Mouse (Mus musculus): Measurements from ENCODE around the gene Fbxo36. TPM values are rescaled to one million over a fixed set of nuclear protein-coding genes. Genes with fewer than 3 reads are reported as not detected.

The Fbxo36 gene
- polyA plus RNA-seq, 2 experiments from 2014 or later = 1.4 to 2.4 TPM

DNA sequence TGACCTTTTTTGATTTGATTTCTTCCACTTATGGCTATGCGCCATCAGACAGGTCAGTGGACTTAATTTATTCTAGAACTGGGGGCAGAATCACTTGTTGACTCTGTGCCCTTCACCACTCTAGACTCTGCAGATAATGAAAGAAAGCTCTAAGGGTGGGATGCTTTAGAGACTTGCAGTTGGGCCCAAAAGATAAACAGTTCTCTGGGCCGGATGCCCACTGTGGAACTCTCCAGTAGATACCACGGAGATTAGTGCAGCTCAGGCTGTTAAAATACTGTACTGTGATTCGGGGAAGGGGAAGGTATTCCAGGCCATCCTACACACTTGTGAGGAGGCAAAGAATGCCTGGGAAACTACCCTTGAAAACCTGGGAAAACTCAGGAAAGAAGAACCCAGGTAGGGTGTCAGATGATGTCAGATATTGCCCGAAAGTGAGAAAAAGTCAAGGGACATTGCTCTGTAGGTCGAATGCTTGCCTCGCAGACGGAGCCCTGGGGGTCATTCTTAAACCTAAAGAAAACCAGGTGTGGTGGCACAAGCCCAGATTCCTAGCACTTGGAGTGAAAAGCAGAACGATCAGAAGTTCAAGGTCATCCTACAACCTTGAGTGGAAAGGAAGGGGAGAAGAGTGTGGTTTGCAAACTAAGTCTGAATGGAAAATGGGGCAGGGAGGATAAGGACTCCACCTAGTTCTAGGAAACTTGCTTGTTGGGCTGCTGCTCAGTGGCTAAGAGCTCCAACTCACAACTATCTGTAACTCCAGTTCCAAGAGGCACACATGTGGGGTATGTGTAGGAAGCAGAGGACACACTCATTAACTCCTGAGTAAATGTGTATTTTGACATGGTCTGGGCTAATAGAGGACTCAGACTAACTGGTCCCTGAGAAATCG lies 21.0 kb downstream of the Fbxo36 start:
- no peak for ATAC-seq

DNA sequence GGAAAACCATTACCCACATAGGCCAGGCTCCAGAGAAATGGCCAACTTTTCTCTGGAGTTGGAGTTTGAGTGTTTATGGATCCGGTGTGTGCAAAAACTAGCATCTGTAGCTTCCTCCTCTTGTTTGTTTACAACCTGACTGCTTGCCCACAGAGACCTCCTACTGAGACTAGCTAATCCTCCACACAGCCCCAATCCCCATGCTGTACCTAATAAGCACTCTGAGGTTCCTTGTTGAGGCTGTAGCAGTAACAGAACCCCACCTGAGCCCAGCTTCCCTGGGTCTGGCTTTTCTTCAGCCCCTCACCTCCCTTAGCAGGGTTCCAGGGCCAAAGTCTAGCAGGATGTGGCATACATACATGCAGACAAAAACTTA lies 21.6 kb downstream of the Fbxo36 start:
- ATAC-seq = no peak

DNA sequence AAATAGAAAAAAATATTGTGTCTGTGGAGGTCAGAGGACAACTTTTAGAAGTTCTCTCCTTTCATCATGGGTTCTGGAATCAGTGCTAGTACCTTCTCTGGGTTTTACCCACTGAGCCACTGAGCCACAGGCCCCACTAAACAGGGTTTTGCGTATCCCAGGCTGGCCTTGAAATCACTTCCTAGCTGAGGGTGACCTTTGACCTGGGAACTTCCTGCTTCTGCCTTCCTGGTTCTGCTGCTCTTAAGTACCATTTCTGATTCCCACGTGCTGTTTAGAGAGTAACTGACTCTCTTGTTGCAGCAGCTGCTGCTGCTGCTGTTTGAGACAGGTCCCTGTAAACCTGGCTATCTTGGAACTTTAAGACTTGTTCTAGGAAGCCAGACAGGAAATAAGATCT lies 25.0 kb downstream of the Fbxo36 start:
- no peak for ATAC-seq

DNA sequence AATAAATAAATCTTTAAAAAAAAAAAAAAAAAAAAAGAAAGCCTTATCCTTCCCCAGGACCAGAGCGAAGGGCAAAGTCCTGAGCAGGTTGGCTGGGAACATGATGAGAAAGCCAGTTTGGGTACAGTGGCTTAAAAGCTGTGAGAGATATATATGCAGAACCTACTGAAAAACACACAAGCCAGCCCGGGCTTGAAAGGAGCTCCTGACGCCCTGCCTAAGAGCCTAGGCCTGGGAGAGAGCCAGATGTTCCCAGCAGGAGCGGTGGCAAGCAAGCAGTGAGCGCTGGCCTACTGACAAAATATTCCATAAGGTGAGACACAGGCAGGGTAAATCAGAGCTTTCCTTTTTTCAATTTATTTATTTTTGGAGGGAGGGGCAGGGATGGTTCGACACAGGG lies 26.6 kb downstream of the Fbxo36 start:
- no peak for ATAC-seq

DNA sequence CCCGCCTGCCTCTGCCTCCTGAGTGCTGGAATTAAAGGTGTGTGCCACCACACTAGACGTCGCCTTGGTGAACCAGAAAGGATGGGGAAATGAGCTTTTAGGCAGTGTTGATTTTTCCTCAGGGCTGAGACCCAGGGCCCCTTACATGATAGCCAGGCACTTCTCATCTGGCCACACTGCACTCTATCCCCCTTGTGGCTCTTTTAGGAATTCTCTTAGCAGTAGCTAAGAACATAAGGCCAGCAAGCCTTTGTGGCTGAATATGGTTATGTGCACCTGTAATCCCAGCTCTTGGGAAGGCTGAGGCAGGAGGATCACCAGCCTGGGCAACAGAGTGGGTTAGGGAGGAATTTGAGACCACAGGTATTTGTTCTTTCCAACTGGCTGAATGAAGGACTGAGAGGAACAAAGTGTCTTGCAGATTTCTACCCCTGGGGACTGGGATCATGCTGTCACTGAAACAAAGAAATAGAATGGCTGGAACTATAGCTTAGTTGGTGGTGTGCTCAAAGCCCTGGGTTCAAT lies 27.1 kb downstream of the Fbxo36 start:
- ATAC-seq = no peak

DNA sequence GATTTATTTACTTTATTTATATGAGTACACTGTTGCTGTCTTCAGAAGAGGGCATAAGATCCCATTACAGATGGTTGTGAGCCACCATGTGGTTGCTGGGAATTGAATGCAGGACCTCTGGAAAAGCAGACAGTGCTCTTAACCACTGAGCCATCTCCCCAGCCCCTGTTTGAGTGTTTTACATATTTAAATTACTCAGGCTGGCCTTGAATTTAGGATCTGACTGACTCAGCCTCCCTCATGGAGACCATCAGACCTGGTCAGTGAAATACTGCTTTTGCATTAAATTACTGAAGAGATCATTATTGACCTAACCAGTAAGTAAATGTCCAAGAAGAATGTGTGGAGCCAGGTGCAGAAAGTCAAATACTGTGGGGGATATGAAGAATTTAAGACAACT lies 28.7 kb downstream of the Fbxo36 start:
- no peak for ATAC-seq

DNA sequence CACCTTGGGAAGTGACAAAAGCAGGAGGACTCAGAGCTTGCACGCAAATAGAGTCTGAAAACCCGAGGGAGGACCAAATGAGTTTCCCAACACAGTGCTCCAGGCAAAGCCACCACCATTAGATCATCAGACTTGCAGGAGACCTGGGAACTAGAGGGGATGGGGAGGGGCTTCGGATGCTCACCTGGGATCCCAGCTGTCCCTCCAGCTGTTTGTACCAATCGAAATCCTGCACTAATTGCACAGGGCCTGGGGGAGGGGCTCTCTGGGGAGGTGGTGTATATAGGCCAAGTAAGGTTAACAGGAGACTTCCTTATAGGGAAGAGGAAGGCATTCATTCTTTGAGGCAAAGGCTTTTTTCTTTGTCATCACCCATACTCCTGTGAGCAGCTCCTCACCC lies 29.2 kb downstream of the Fbxo36 start:
- ATAC-seq = no peak

DNA sequence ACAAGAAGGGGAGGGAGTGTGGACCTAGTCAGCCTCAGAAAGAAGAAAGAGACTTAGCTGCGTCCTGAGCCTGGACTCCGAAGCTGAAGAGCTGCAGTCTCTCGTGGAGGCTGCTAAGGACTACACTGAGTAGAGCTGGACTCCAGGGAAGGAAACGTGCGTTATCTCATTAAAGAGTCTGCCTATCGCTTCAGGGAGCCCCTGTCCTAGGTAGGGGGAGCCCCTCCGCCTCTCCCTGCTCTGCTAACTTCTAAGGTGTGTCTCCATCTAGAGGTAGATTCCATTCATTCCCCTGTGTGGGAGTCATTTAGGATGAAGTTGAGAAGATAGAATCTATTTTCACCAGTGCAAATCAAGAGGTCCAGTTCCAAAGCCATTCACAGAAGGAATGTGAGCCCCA lies 29.9 kb downstream of the Fbxo36 start:
- ATAC-seq = no peak

DNA sequence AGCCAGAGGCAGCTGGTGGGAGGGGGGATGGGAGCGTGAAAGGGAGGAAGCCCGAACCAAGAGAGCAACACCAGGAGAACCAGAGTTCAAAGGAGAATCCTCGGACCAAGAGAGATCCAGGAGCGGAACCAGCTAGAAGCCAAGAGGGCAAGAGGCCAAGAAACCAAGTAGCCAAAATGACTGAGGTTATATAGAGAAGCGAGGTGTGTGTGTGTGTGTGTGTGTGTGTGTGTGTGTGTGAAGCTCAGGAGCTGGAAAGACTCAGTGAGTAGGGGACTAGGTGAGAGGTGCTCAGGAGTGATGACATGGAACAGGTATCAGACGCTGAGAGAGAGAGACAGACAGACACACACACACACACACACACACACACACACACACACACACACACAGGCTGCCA lies 31.5 kb downstream of the Fbxo36 start:
- no peak for ATAC-seq

DNA sequence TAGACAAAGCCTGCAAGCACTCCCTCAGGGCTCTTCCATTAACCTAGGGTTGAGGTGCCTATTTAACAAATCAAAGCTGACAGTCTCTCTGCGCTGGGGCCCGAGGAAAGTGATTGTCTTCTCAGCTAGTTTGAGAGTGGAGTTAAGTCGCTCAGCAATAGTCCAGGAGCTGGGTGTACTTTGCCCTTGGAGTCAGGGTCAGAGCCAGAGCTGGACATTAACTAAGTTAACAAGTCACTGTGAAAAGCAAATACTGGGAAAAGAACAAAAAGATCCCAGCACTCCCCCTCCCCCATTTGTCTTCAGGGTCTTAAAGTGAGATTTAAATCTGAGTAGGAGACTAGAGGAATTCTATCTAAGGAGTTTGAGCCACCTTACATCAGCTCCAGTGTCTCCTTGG lies 32.5 kb downstream of the Fbxo36 start:
- ATAC-seq = no peak

DNA sequence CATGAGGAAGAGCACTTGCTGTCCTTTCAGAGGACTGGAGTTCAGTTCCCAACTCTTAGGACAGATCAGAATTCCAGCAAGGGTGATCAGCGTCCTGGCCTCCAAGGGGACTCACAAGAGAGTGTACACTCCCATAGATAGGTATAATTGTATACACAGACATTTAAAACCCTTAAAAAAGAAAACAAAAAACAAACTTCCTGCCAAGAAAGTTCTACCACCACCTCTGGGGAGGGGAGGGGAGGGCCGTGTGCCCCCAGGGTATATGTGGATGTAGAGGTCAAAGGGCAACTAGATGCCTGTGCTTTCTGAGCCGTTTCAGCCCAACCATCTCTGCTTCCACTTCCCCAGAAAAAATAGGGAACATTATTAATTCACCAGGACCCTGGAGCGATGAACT lies 33.3 kb downstream of the Fbxo36 start:
- no peak for ATAC-seq

DNA sequence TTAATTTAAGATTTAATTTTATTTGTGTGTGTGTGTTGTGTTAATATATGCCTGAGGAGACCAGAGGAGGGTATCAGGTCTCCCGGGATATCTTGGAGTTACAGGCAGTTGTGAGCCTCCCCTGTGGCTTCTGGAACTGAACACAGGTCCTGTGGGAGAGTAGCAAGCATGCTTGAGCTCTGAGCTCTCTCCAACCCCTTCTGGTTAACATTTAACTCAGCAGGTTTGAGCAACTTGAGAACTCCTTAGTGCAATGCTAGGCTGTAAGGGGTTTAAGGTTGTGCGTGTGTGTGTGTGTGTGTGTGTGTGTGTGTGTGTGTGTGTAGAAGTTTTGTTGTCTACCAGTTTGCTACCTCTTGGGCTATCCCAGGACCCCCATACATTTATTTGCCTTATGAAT lies 37.9 kb downstream of the Fbxo36 start:
- no peak for ATAC-seq

DNA sequence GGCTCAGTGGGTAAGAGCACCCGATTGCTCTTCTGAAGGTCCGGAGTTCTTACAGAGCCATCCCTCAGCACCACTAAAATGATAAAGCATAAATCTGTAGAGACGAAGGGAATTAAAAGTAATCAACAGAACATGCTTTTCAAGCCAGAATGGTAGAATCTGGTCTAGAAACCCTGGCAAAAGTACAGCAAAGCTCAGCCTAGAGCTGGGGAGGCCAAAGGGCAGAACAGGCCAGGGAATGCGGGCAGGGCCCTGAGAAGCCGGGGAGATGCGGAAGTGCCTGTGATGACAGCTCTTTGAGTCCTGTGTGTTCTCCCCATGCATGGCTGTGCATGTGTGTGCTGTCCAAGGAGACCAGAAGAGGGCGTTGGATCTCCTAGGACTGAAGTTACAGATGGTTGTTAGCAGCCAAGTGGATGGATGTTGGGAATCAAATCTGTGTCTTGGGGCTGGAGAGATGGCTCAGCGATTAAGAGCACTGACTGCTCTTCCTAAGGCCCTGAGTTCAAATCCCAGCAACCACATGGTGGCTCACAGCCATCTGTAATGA lies 40.0 kb downstream of the Fbxo36 start:
- ATAC-seq = no peak

DNA sequence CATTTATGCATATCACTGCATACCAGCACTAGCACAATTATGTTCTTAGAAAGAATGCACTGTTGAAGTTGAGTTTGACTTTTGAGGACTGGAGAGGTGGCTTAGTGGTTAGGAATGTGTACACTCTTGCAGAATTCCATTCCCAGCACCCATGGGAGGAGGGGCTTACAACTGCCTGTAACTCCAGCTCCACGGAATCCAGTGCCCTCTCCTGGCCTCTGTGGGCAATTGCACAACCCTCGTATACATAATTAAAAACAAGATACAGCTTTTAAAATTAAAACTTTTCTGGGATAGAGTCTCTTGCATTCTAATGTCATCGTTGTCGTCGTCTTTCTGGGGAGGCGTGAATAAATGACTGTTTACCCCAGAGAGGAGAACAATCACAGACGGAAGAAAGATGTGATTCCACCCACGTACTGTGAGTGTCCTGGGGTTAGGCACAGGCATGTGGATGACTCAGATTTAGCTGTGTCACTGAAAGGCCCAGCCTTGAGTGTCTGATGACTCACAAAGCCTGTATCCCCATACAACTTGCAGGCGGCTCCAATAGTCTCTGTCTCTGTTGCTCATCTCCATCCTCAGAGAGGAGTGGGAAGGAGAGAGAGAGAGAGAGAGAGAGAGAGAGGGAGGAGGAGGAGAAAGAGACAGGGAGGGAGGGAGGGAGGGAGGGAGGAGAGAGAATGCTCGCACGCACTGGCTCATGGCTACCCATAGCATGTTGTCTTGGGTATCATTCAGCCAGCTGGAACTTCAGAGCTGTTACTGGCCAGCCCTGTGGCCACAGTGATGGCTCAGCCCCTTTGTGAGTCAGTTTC lies 41.8 kb downstream of the Fbxo36 start:
- no peak for ATAC-seq

DNA sequence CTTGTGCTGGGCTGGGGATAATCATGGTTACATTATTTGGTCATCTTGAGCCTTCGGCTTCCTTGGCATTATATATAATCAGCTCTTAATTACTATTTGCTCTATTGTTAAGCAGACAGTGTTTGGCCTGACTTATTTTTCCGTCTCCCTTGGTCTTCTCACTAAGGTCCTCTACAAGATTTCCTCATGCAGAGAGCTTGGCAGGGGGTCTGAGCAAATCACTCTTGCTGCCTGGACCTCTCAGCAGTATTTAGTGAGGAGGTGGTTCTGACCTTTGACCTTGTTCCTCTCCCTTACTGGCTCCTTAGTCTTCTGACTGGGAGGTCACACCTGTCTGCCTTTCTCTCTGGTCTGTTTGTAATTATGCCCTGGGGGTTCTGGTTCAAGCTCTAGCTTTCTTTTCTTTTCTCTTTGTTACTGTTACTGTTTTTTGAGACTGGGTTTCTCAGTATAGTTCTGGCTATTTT lies 42.5 kb downstream of the Fbxo36 start:
- no peak for ATAC-seq

DNA sequence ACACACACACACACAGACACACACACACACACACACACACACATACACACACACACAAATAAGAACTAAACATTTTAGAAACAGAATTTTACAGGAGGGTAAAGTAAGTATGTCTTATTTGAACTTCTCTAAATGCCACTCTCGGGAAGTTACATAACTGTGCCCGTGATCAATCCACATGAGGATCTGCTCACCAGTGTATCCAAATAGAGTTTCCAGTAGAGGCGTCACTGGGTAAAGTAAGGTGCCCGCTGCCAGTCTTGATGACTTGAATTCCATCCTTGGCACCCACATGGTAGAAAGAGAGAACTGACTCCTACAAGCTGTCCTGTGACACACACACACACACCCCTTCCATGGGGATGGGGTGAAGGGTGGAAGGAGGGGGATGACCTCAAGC lies 43.3 kb downstream of the Fbxo36 start:
- ATAC-seq = no peak

DNA sequence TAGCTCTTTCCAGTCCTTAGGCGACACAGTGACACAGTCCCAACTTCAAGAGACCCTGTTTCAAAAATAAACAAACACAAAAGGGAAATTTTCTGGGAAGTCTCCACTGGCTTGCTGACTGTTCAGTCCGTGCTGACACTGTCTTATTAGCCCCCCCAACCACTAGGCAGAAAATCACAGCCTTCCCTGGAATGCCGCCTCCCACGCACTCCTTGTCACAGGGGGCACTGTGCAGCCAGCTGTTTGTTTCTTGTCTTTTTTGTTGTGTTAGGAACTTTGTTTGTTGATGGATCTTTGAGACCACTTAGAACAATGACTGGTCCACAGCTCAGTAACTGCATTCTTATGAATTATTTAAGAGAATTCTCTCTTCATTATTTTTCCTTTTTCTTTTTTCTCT lies 44.2 kb downstream of the Fbxo36 start:
- ATAC-seq = no peak

DNA sequence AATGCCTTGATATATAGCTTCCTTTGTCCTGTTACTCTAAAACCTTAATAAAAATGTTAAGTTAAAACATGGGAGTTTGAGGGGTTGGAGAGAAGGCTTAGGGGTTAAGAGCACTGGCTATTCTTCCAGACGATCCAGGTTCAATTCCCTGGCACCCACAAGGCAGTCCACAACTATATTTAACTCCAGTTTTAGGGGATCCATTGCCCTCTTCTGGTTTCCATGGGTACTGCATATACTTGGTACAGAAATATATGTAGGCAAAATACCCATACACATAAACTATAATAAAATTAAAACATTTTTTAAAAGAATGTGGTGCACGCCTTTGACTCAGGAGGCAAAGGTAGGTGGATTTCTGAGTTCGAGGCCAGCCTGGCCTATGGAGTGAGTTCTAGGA lies 45.5 kb downstream of the Fbxo36 start:
- ATAC-seq = no peak

DNA sequence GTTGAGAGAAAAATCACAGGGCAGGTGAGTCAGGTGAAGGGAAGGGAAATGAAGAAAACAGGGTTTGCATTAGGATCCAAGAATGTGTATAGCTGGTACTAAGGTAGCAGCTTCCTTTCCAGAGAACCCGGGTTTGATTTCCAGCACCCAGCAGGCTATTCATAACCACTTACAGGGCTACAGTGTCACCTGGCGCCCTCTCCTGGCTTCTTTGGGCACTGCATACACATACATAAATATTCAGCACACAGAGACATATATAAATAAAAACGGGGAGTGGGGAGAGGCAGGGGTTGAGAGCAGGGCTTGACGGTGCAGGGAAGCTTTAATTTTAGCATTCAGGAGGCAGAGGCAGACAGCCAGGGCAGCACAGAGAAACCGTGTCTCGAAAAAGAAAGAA lies 46.3 kb downstream of the Fbxo36 start:
- no peak for ATAC-seq

DNA sequence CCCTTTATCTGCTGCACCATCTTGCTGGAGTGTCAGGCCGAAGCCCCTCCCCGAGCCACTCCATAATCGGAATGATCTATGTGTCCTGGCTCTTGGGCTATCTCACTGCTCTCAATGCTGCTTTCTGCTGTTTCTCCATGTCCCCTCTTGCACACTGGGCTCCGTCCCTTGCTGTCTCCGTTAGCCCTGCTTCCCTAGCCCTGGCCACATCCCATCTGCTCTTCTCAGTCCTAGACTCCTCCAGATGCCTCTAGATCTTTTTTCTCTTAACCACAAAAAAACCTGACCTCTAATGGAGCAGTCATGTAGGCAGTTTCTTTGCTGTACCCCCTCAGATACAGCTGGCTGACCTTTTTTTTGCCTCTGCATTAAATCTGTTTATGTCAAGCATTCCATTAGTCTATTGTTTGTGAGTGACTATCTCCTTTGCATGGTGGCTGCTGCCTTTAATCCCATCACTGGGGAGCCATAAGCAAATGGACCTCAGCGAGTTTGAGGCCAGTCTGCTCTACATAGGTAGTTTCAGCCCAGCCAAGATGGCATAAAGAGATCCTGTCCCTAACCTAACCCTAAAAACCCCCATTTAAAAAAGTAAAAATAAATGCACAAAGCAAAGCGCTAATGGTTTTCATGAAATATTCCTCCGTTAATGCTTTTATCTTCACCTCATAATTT lies 49.8 kb downstream of the Fbxo36 start:
- ATAC-seq = no peak

DNA sequence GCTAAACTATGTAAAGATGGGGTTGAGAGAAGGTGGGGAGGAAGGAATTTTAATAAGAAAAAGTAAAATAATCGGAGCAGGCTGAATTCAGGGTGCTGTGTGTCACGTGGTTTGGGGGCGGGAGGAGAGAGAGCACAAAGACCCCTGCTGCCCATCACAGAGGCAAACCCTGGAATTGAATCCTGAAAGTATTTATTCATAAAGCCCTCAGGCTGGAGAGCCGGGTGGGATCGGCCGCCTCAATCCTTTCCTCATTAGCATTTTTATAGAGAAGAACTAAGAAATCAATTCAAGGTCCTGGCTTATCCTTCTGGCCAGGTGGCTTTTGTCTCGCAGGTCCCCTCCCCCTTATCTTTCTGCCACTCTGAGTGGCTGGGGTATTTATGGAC lies 50.4 kb downstream of the Fbxo36 start:
- ATAC-seq = no peak

DNA sequence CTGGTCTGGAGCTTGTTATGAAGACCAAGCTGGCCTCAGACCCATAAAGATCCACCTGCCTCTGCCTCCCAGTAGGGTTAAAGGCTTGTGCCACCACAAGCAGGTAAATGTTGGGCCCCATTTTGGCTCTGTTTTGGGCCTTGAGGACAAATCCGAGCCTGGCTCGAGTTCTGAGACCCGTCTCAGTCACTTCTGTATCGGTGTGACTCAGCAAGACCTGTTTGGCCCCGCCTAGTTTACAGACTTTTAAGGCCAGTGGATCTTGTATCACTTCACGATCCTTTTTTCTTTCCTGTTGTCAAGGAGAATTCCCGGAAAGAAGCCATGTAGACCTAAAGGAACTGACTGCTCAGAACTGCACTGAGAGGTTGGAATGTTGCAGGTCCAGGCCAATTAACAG lies 50.9 kb downstream of the Fbxo36 start:
- no peak for ATAC-seq

DNA sequence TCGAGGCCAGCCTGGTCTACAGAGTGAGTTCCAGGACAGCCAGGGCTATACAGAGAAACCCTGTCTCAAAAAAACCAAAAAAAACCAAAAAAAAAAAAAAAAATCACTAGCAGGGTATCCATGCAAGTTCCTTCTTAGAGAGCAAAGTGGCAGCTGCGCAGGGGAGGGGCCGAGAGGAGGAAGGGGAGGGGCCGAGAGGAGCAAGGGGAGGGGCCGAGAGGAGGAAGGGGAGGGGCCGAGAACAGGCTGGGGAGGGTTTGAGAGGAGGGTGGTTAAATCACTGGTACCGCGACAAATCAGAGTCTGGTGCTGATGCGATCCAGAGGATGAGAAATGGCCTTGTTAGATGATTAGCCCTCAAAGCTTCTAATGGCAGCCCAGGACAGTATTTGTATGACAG lies 52.1 kb downstream of the Fbxo36 start:
- ATAC-seq = no peak

All from CD4-positive, CD25-positive, alpha-beta regulatory T cell, adult 4 months (primary cell).